Mouse (Mus musculus) megakaryocyte, embryonic 14.5 days (primary cell): ENCODE measurements around the gene Tbl1xr1.

Experiments
- FLI1 ChIP-seq: IDR thresholded peaks from 2 replicates; pipeline ENCODE4 v1.6.1; 2012; ENCODE audit warnings: low read length, inconsistent platforms, mixed read lengths
- GATA1 ChIP-seq: IDR thresholded peaks from 3 replicates; pipeline ENCODE4 v1.6.1; 2012; ENCODE audit warnings: mixed read lengths, low read length, inconsistent platforms, borderline replicate concordance

GRCm38 (mm10) chr3:22223023-22223422 lies 146.6 kb downstream of the Tbl1xr1 start:
- TF ChIP-seq GATA1 (no peak), FLI1 (no peak)
